Mouse (Mus musculus) limb, embryonic 10.5 days (tissue): ENCODE data around the gene Vsx1. TPM values are rescaled to one million over a fixed set of nuclear protein-coding genes. Genes with fewer than 3 reads are reported as not detected.

Experiments used
- DNase-seq: peaks from one replicate; pipeline ENCODE4 v3.0.0-alpha.2; 2017; ENCODE audit warnings: low spot score
- H3K27ac ChIP-seq: fragments of 300-500 bp; sonication (generic); 2 replicates; pipeline ENCODE4 v1.5.1; 2016; ENCODE audit warnings: mild to moderate bottlenecking
- H3K27me3 ChIP-seq: fragments of 300-500 bp; sonication (generic); 2 replicates; pipeline ENCODE4 v1.6.1; 2016; ENCODE audit warnings: low read depth, mild to moderate bottlenecking; ENCODE audit not compliant: poor library complexity, severe bottlenecking
- H3K36me3 ChIP-seq: fragments of 300-500 bp; sonication (generic); 2 replicates; pipeline ENCODE4 v1.6.1; 2016; ENCODE audit warnings: mild to moderate bottlenecking, moderate library complexity
- H3K4me1 ChIP-seq: fragments of 300-500 bp; sonication (generic); 2 replicates; pipeline ENCODE4 v1.6.1; 2016
- H3K4me3 ChIP-seq: fragments of 300-500 bp; sonication (generic); 2 replicates; pipeline ENCODE4 v1.5.1; 2016; ENCODE audit warnings: mild to moderate bottlenecking, moderate library complexity
- H3K9me3 ChIP-seq: fragments of 300-500 bp; sonication (generic); replicated peaks from 2 replicates; pipeline ENCODE4 v1.6.1; 2016; ENCODE audit warnings: mild to moderate bottlenecking
- WGBS: fragments of 180-500 bp; shearing (Covaris S2); methylation state at CpG from one replicate; pipeline ENCODE4 v1.1.7; 2016; 5-methylcytosine and 5-hydroxymethylcytosine counted together
- polyA plus RNA-seq: library from polyadenylated mRNA; unstranded; fragments of >200 nt; fragmentation: Nextera tagmentation; extraction: Ambion mirVana; gene quantifications from 2 replicates; pipeline ENCODE4 v1.2.1, GENCODE M21; 2016

Gene Vsx1
- polyA plus RNA-seq, 1 experiment from 2014 or later, result not detected

DNA sequence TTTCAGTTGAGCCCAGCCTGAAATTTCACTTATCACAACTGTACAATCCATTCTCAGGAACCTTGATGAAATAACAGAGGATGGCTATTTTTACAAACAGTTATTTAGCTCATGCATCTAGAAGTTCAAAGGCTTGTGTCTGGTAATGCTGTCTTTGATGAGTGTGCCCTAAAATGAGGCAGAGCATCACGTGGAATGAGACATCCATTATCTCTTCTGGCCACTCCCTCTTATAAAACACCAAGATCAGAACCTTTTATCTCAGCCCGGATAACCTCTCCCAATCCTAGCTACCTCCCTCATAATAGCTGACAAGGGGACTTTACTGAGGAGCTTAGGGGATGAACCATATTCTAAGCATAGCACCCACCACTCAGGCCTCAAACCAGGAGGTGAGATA, 24.2 kb downstream of the Vsx1 start:
- no peak for DNase-seq
- Histone ChIP-seq H3K36me3 (no peaks in the 10 kb centered on the region), H3K4me3 (no peak overlapping the region), H3K27me3 (peaks cover 48% of the 10 kb centered on the region), H3K27ac (no peak overlapping the region), H3K4me1 (peaks cover 16% of the 10 kb centered on the region), H3K9me3 (no peaks in the 10 kb centered on the region)
- 65% methylated on average over 2 of the region's 2 CpGs for WGBS

DNA sequence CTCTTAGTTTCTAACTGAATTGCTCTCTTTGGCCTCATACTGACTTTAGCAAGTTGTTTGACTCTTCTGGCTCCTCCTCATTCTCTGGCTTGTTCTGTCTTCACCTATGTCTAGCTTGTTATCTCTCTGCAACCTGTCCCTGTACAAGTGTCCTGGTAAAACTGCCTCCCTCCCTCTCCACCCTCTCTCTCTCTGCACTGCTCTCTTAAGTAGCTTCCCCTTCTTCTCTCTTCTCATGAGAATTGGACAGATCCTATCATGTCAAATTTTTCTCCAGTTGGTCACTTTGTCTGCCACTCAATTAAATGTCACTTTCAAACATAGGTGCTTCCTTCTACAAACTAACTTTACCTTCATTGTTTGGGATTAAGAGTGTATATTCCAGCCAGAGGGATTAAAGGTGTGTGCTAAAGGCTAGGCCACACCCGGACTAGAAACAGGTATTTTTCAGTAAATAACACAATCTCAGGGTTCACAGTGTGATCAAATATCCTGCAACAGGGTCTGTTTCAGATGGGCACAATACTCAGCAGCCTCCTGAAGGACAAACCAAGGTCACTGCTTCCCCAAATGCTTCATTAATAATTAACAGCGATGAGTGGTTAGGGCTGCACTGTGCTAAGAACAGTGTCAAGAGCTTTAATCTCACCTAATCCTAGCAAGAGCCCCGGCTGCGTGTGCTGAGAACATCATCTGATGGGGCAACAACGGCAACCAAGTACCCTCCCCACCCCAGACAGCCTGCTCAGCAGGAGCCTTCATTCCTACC, 24.8 kb downstream of the Vsx1 start:
- Histone ChIP-seq H3K4me1 (peaks cover 16% of the 10 kb centered on the region), H3K36me3 (no peaks in the 10 kb centered on the region), H3K27ac (no peak overlapping the region), H3K27me3 (peaks cover 41% of the 10 kb centered on the region), H3K4me3 (no peak overlapping the region), H3K9me3 (no peaks in the 10 kb centered on the region)
- no peak for DNase-seq
- 78% methylated on average over 5 of the region's 5 CpGs for WGBS

DNA sequence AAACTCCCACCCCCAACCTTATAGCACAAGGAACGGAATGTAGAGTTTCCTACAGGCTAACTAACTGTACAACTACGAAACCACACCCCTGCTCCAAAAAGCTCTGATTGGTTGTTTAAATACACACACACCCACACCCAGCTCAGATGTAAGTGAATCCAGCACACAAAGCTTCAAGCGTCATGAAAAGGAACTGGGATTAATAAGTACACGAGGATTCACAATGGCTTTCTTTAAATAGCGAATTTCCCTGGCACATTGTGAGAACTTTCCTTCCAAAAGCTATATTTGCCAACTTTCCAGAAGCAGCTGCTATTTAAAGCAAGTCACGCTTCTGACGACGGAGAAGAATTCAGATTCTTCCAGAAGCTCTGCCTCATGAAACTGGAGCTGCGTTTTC, 25.9 kb downstream of the Vsx1 start:
- Histone ChIP-seq H3K9me3 (no peaks in the 10 kb centered on the region), H3K36me3 (no peaks in the 10 kb centered on the region), H3K27ac (no peak overlapping the region), H3K4me1 (peaks cover 11% of the 10 kb centered on the region), H3K4me3 (no peak overlapping the region), H3K27me3 (peaks cover 30% of the 10 kb centered on the region)
- no peak for DNase-seq
- 87% methylated on average over 9 of the region's 9 CpGs for WGBS

DNA sequence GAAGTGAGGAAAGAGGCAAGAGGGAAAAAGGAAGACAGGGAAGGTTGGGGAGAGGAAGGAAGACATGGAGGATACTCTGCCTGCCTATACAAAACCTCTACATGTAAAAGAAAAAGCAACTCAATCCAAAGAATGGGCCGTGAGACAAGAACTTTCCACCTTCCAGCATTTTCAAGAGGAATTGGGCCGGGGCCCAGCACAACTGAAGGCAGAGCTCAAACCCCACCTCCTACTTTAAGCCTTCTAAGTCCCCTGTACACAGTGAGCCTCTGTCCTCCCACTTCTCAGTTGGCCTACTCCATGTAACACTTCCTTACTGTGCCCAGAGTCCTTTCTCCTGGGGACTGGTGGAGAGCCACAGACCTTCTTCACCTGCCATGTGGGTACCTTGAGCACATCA, 27.2 kb downstream of the Vsx1 start:
- Histone ChIP-seq H3K36me3 (no peaks in the 10 kb centered on the region), H3K4me3 (no peak overlapping the region), H3K27me3 (peaks cover 18% of the 10 kb centered on the region), H3K27ac (no peak overlapping the region), H3K9me3 (no peaks in the 10 kb centered on the region), H3K4me1 (no peaks in the 10 kb centered on the region)
- DNase-seq, result no peak
- WGBS, result 76% methylated on average over 2 of the region's 2 CpGs

DNA sequence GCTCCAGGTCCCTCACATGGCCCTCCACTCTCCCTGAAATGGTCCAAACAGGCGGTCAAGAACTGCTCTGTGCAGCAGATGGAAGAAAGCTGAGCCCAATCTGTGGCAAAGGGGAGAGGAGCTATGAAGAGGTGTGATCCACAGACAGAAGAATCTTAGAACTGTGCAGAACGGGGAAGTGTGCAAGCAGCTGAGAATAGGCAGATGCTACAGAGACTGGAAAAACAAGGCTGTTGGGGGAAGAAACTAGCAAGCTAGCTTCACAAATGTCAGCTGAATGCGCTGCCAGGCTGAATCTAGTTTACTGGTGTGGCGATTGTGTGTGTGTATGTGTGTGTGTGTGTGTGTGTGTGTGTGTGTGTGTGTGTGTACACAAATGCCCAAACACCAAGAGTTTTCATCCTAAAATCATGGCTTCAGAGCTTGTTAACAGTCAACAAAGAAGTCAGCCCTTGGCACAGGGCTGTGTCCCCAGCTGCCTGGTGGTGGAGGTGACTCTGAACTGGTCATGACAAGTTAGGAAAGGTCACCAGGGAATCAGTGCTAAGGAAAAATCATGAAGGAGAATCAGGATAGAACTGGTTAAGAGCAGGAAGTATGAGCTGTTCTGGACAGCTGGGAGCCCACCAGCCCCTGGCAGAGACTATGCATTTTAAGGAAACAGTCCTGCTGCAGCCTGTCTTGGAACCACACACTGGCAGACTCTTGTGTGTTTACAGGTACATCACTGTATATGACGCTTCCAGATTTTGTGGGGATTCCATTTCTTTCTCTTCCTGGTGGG, 28.3 kb downstream of the Vsx1 start:
- WGBS, result 88% methylated on average over 5 of the region's 5 CpGs
- Histone ChIP-seq H3K9me3 (no peaks in the 10 kb centered on the region), H3K27me3 (peaks cover 9% of the 10 kb centered on the region; the same call in 1 of the 2 replicates), H3K27ac (no peak overlapping the region), H3K4me3 (no peak overlapping the region), H3K36me3 (no peaks in the 10 kb centered on the region), H3K4me1 (no peaks in the 10 kb centered on the region)
- no peak for DNase-seq

DNA sequence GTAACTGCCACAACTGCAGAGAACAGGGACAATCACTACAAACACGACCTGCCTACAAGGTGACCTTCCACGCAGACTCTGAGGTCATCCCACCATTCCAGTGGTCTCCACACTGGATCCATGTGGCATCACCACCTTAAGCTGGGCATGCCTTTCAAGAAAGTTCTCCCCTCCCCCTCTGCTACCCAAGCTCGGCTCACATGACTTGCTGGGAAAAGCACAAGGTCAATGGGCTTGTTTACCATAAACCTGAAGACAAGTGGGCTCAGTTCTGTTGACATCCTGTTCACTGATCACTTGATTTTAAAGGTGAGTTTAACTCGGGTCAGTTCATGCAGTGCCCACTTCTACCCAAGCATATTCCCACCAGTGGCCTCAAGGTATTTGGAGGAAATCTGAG, 29.1 kb downstream of the Vsx1 start:
- H3K36me3 ChIP-seq, result no peaks in the 10 kb centered on the region
- DNase-seq, result no peak
- H3K9me3 ChIP-seq, result no peaks in the 10 kb centered on the region
- no peaks in the 10 kb centered on the region for H3K4me1 ChIP-seq
- 60% methylated on average over 4 of the region's 4 CpGs for WGBS
- peaks cover under 1% of the 10 kb centered on the region; the same call in 1 of the 2 replicates for H3K27me3 ChIP-seq
- no peak overlapping the region for H3K4me3 ChIP-seq
- no peak overlapping the region for H3K27ac ChIP-seq

DNA sequence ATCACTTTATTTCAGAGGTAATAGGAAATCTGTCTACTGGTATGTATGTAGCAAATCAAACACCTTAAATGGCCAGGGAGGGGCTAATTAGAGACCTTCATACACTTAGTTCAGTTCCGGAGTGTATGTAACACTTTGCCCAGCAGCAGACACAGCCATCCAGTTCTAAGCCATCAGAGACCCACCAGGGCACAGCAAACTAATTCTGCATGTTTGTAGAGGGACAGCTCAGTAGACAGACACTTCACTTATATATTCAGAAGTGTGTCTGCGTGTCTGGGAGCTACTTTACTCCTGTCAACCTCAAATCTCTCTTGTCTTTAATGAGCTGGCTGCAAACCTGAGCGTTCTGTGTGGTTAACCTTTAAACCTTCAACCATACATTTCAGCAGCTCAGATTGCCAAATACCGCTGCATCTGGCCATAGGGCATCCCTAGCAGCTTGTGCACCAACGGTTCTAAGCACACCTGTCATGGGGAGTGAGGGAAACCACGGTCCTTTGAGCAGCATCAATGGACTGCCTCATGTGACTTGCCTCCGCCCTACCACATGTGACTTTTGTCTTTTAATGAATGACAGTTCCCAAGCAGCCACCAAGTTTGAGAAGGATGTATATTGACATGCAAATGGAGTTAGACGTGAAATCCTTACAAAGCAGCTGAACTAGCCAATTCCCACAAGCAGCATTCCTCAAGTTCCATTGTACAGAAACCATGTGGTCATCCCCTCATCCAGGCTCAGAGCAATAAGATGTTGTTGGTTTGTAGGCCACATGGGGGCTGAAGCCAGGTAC, 32.0 kb downstream of the Vsx1 start:
- no peaks in the 10 kb centered on the region for H3K9me3 ChIP-seq
- 80% methylated on average over 8 of the region's 8 CpGs for WGBS
- no peaks in the 10 kb centered on the region for H3K36me3 ChIP-seq
- no peak overlapping the region for H3K4me3 ChIP-seq
- DNase-seq, result no peak
- no peak overlapping the region for H3K27ac ChIP-seq
- H3K4me1 ChIP-seq, result no peaks in the 10 kb centered on the region
- no peaks in the 10 kb centered on the region for H3K27me3 ChIP-seq

DNA sequence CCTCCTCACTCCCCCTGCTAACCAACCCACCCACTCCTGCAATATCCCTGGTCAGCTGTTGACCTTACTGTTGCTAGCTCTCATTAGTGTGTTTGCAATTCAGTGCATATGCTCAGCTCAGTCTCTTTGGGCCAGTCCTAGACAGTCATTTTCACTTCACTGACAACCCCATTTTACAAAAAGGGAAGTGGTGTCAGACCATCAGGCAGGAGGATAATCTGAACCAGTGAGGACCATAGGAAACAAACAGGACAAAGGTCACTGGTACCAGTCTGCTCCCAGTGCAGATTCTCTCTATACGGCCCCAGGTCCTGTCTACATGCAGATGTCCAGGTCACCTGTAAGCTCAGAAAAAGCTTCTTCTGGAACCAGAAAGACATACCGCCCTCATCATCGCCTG, 33.0 kb downstream of the Vsx1 start:
- Histone ChIP-seq H3K27me3 (no peaks in the 10 kb centered on the region), H3K4me3 (no peak overlapping the region), H3K36me3 (no peaks in the 10 kb centered on the region), H3K4me1 (peaks cover 3% of the 10 kb centered on the region), H3K9me3 (no peaks in the 10 kb centered on the region), H3K27ac (no peak overlapping the region)
- DNase-seq, result no peak
- WGBS, result 94% methylated on average over 3 of the region's 3 CpGs

DNA sequence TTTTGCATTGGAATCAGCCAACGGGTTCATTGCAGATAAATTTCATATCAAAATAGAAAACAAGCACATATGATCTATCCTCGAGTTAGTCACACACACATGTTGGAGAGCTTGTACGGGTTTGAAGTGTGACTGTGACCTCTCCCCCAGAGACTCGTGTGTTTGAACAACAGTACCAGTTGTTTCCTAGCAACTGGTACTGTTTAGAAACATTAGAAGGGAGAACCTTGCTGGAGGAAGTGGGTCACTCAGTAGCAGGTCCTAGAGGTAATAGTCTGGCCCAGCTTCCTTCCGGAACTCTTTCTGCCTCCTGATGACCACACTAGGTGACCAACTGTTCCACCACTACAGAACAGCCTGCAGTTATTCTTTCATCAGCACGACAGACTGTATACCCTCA, 33.9 kb downstream of the Vsx1 start:
- no peak overlapping the region for H3K27ac ChIP-seq
- no peaks in the 10 kb centered on the region for H3K9me3 ChIP-seq
- 87% methylated on average over 6 of the region's 6 CpGs for WGBS
- no peaks in the 10 kb centered on the region for H3K36me3 ChIP-seq
- H3K27me3 ChIP-seq, result no peaks in the 10 kb centered on the region
- H3K4me3 ChIP-seq, result no peak overlapping the region
- H3K4me1 ChIP-seq, result peaks cover 11% of the 10 kb centered on the region
- DNase-seq, result no peak

DNA sequence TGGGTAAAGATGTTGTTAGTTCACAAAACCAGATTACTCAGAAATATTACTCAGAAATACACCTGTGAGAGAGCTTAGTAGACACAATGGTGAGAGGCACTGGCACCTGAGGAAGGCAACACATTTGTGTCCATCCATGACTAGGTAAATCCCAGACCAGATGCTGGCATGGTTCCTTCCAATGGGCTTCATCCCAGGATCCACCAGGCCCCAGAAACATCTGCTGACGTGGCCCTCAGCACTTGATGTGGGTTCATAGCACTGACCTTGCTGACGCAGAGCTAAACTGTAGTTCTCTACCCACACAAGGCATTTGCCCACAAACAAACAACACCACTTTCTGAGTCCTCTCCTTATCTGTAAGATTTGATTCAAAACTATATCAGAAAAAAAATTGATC, 34.3 kb downstream of the Vsx1 start:
- H3K4me1 ChIP-seq, result peaks cover 16% of the 10 kb centered on the region
- no peak overlapping the region for H3K27ac ChIP-seq
- DNase-seq, result no peak
- no peak overlapping the region for H3K4me3 ChIP-seq
- no peaks in the 10 kb centered on the region for H3K9me3 ChIP-seq
- 88% methylated on average over 2 of the region's 2 CpGs for WGBS
- H3K36me3 ChIP-seq, result no peaks in the 10 kb centered on the region
- H3K27me3 ChIP-seq, result no peaks in the 10 kb centered on the region

DNA sequence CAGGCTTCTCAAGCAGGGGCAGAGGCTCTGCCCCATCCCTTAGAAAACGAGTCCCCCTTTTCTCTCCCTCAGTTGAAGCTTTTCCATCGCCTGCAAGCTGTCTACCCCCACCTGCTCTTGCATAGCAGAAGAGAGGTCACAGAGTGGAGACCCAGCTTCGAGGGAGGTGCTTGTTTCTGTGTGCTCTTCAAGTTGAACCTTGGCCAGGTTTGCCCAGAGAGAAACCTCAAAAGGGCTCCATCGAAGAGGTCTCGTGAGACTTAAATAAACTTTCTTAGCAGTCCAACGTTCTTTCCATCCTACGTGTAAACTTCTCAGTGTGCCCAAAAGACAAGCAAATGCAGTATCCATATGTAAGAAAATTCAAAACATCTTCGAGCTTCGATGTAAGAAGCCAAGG, 37.8 kb downstream of the Vsx1 start:
- 71% methylated on average over 9 of the region's 9 CpGs for WGBS
- peaks cover 18% of the 10 kb centered on the region for H3K4me1 ChIP-seq
- H3K4me3 ChIP-seq, result no peak overlapping the region
- H3K36me3 ChIP-seq, result no peaks in the 10 kb centered on the region
- DNase-seq, result no peak
- H3K27me3 ChIP-seq, result no peaks in the 10 kb centered on the region
- H3K9me3 ChIP-seq, result no peaks in the 10 kb centered on the region
- H3K27ac ChIP-seq, result 0 out of 2 replicates have a peak overlapping the region, but pooled peaks have one; percentile 28

DNA sequence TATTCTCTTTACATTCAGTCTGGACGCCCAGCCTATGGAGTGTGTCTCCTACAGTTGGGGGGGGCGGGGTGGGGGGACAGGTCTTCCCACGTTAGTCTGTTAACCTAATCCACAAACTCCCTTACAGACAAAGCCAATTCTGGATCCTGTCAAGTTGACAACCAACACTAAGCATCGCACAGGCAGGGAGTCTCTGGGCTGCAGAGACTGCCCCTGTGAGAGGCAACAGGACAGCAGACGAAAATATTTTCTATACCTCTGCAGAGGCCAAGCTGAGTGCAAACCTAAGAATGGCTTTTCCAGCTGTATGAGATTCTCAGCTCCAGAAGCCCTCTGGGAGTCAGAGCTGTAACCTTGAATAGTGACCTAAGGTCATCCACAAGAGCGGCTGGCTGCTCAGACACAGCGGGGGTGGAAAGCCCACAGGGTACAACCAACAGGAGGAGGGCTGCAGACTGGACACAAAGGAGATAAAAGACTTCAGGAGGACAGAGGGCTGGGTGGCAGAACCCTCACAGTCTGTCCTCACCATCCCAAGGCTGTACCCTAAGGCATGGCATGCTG, 38.6 kb downstream of the Vsx1 start:
- no peak for DNase-seq
- Histone ChIP-seq H3K4me1 (peaks cover 18% of the 10 kb centered on the region), H3K4me3 (no peak overlapping the region), H3K27ac (0 out of 2 replicates have a peak overlapping the region, but pooled peaks have one; percentile 28), H3K36me3 (no peaks in the 10 kb centered on the region), H3K9me3 (no peaks in the 10 kb centered on the region), H3K27me3 (no peaks in the 10 kb centered on the region)
- WGBS, result 4% methylated on average over 7 of the region's 7 CpGs
